Mouse (Mus musculus): Measurements from ENCODE around the gene Arpp19. TPM values are rescaled to one million over a fixed set of nuclear protein-coding genes. Genes with fewer than 3 reads are reported as not detected.
A peak's percentile ranks its signal among the peaks of the same experiment; 100 is the strongest.

Gene Arpp19
- polyA plus RNA-seq, 1 experiment from 2014 or later: 302 TPM

DNA sequence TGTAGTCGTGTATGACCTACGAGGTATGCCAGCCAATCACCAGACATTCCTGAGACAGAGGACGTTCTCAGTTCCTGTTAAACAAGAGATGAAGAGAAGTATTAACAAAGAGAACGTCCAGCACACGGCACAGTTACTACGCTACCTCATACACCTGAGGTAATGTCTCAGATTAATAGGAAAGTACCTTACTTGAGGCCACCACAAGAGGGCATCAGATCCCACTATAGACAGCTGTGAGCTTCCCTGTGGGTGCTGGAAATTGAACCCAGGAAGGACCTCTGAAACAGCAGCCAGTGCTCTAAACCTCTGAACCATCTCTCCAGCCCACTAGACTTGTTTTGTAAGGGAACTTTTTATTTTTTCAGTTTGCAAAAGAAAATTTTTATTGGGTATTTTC is 11.7 kb upstream of the Arpp19 start:
- Histone ChIP-seq H3K4me3 (ENCODE audit: low read depth, low read length) (no peak overlapping the region), H3K9ac (ENCODE audit: low read length) (no peak overlapping the region), H3K36me3 (ENCODE audit: control insufficient read depth, insufficient read depth, low read length) (no peaks in the 10 kb centered on the region; the same call in 1 of the 2 replicates), H3K27me3 (ENCODE audit: control insufficient read depth, insufficient read depth, low read length) (no peaks in the 10 kb centered on the region), H3K9me3 (ENCODE audit: control insufficient read depth, low read length) (no peaks in the 10 kb centered on the region), H3K4me1 (ENCODE audit: control insufficient read depth, insufficient read depth, low read length) (no peaks in the 10 kb centered on the region), H3K4me2 (ENCODE audit: low read depth) (no peak overlapping the region), H3K27ac (ENCODE audit: low read depth, low read length) (no peak overlapping the region)
- ATAC-seq (ENCODE audit: insufficient read depth, low FRiP score, low TSS enrichment): no peak
- 73% methylated on average over 6 of the region's 6 CpGs for WGBS
- no peak for DNase-seq (ENCODE audit: low spot score)

- Histone ChIP-seq H3K4me1 (ENCODE audit: control insufficient read depth, insufficient read depth, low read length) (no peaks in the 10 kb centered on the region), H3K9me3 (ENCODE audit: control insufficient read depth, low read length) (no peaks in the 10 kb centered on the region), H3K27me3 (ENCODE audit: control insufficient read depth, insufficient read depth, low read length) (no peaks in the 10 kb centered on the region), H3K4me2 (ENCODE audit: low read depth) (no peak overlapping the region), H3K36me3 (ENCODE audit: control insufficient read depth, insufficient read depth, low read length) (no peaks in the 10 kb centered on the region), H3K27ac (ENCODE audit: low read depth, low read length) (no peak overlapping the region), H3K9ac (ENCODE audit: low read length) (no peak overlapping the region), H3K4me3 (ENCODE audit: low read depth, low read length) (no peak overlapping the region)
- no peak for DNase-seq (ENCODE audit: low spot score)
- WGBS: 90% methylated on average over 1 of the region's 1 CpGs
- ATAC-seq (ENCODE audit: insufficient read depth, low FRiP score, low TSS enrichment): no peak
Observed at GRCm38 (mm10) chr9:75032408-75032807, 5.0 kb upstream of the Arpp19 start.

GRCm38 (mm10) chr9:75033141-75033540 is 4.3 kb upstream of the Arpp19 start:
- no peaks in the 10 kb centered on the region for H3K36me3 ChIP-seq (ENCODE audit: control insufficient read depth, insufficient read depth, low read length)
- H3K9ac ChIP-seq (ENCODE audit: low read length): no peak overlapping the region
- DNase-seq (ENCODE audit: low spot score) (no peak), ATAC-seq (ENCODE audit: insufficient read depth, low FRiP score, low TSS enrichment) (no peak)
- H3K27ac ChIP-seq (ENCODE audit: low read depth, low read length): no peak overlapping the region
- no peak overlapping the region for H3K4me2 ChIP-seq (ENCODE audit: low read depth)
- WGBS: 64% methylated on average over 7 of the region's 7 CpGs
- H3K9me3 ChIP-seq (ENCODE audit: control insufficient read depth, low read length): no peaks in the 10 kb centered on the region
- no peak overlapping the region for H3K4me3 ChIP-seq (ENCODE audit: low read depth, low read length)
- no peaks in the 10 kb centered on the region for H3K27me3 ChIP-seq (ENCODE audit: control insufficient read depth, insufficient read depth, low read length)
- H3K4me1 ChIP-seq (ENCODE audit: control insufficient read depth, insufficient read depth, low read length): no peaks in the 10 kb centered on the region

- DNase-seq (ENCODE audit: low spot score) (no peak), ATAC-seq (ENCODE audit: insufficient read depth, low FRiP score, low TSS enrichment) (no peak)
- no peaks in the 10 kb centered on the region for H3K27me3 ChIP-seq (ENCODE audit: control insufficient read depth, insufficient read depth, low read length)
- H3K27ac ChIP-seq (ENCODE audit: low read depth, low read length): no peak overlapping the region
- 33% methylated on average over 1 of the region's 1 CpGs for WGBS
- no peak overlapping the region for H3K9ac ChIP-seq (ENCODE audit: low read length)
- no peaks in the 10 kb centered on the region for H3K9me3 ChIP-seq (ENCODE audit: control insufficient read depth, low read length)
- H3K4me3 ChIP-seq (ENCODE audit: low read depth, low read length): no peak overlapping the region
- peaks cover 7% of the 10 kb centered on the region; the same call in 1 of the 2 replicates for H3K4me1 ChIP-seq (ENCODE audit: control insufficient read depth, insufficient read depth, low read length)
- no peak overlapping the region for H3K4me2 ChIP-seq (ENCODE audit: low read depth)
- H3K36me3 ChIP-seq (ENCODE audit: control insufficient read depth, insufficient read depth, low read length): no peaks in the 10 kb centered on the region
Observed at GRCm38 (mm10) chr9:75034691-75035090, 2.7 kb upstream of the Arpp19 start.

DNA sequence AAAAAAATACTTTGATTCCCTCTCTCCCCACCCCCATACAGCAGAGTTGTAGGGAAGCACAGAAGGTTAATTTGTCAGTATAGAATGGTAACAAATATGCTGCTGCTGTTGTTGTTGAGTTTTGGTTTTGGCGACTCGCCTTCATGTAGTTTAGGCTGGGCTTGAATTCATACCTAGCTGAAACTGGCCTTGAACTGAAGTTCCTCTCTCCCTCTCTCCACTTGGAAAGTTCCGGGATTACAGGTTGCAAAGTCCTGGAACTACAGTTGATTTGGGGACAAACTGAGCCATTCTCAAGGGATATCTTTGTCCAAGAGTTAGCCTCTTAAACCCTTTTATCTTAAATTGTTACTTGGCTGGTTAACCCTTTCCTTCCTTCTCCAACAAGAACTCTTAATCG is 1.5 kb upstream of the Arpp19 start:
- H3K9me3 ChIP-seq (ENCODE audit: control insufficient read depth, low read length): no peaks in the 10 kb centered on the region
- WGBS: 77% methylated on average over 4 of the region's 4 CpGs
- DNase-seq (ENCODE audit: low spot score): no peak

DNA sequence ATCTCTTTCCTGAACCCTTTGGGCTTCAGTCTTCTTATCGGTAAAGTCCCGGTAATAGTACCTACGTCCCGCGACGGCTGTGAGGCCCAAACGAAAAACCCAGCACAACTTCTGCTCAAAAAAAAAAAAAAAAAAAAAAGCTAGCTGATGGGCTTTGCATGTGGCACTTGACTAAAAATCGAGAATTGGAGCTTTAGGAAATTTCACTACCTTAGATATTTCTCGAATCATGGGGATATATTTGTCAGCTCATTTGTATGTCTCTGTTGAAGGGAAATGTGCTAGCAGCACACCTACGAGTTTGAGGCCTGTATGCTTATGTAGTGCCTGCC is 909 bp downstream of the Arpp19 start:
- Histone ChIP-seq H3K27me3 (ENCODE audit: control insufficient read depth, insufficient read depth, low read length) (no peaks in the 10 kb centered on the region), H3K4me3 (ENCODE audit: low read depth, low read length) (peak overlapping the region; percentile 84), H3K9ac (ENCODE audit: low read length) (peak overlapping the region; percentile 88), H3K36me3 (ENCODE audit: control insufficient read depth, insufficient read depth, low read length) (no peaks in the 10 kb centered on the region), H3K4me1 (ENCODE audit: control insufficient read depth, insufficient read depth, low read length) (peaks cover 7% of the 10 kb centered on the region; the same call in 1 of the 2 replicates), H3K9me3 (ENCODE audit: control insufficient read depth, low read length) (no peaks in the 10 kb centered on the region), H3K4me2 (ENCODE audit: low read depth) (peak overlapping the region; percentile 56), H3K27ac (ENCODE audit: low read depth, low read length) (no peak overlapping the region)
- DNase-seq (ENCODE audit: low spot score) (no peak), ATAC-seq (ENCODE audit: insufficient read depth, low FRiP score, low TSS enrichment) (no peak)
- 1% methylated on average over 10 of the region's 10 CpGs for WGBS

More for the DNA sequence above, 1.5 kb upstream of the Arpp19 start:
- Histone ChIP-seq H3K4me2 (ENCODE audit: low read depth) (no peak overlapping the region), H3K36me3 (ENCODE audit: control insufficient read depth, insufficient read depth, low read length) (no peaks in the 10 kb centered on the region), H3K4me1 (ENCODE audit: control insufficient read depth, insufficient read depth, low read length) (peaks cover 7% of the 10 kb centered on the region; the same call in 1 of the 2 replicates), H3K9ac (ENCODE audit: low read length) (no peak overlapping the region), H3K27me3 (ENCODE audit: control insufficient read depth, insufficient read depth, low read length) (no peaks in the 10 kb centered on the region), H3K4me3 (ENCODE audit: low read depth, low read length) (no peak overlapping the region), H3K27ac (ENCODE audit: low read depth, low read length) (no peak overlapping the region)
- no peak for ATAC-seq (ENCODE audit: insufficient read depth, low FRiP score, low TSS enrichment)

- H3K27ac ChIP-seq (ENCODE audit: low read depth, low read length): no peak overlapping the region
- no peak for DNase-seq (ENCODE audit: low spot score)
Observed at GRCm38 (mm10) chr9:75040566-75040965, 3.2 kb downstream of the Arpp19 start.

GRCm38 (mm10) chr9:75041840-75042525 is 4.6 kb downstream of the Arpp19 start:
- H3K4me3 ChIP-seq (ENCODE audit: low read depth, low read length): no peak overlapping the region
- H3K27me3 ChIP-seq (ENCODE audit: control insufficient read depth, insufficient read depth, low read length): no peaks in the 10 kb centered on the region
- ATAC-seq (ENCODE audit: insufficient read depth, low FRiP score, low TSS enrichment) (no peak), DNase-seq (ENCODE audit: low spot score) (no peak)
- no peaks in the 10 kb centered on the region for H3K36me3 ChIP-seq (ENCODE audit: control insufficient read depth, insufficient read depth, low read length)
- no peak overlapping the region for H3K4me2 ChIP-seq (ENCODE audit: low read depth)
- peaks cover 7% of the 10 kb centered on the region; the same call in 1 of the 2 replicates for H3K4me1 ChIP-seq (ENCODE audit: control insufficient read depth, insufficient read depth, low read length)
- 87% methylated on average over 2 of the region's 2 CpGs for WGBS
- H3K27ac ChIP-seq (ENCODE audit: low read depth, low read length): no peak overlapping the region
- no peak overlapping the region for H3K9ac ChIP-seq (ENCODE audit: low read length)
- no peaks in the 10 kb centered on the region for H3K9me3 ChIP-seq (ENCODE audit: control insufficient read depth, low read length)

More at GRCm38 (mm10) chr9:75040566-75040965, 3.2 kb downstream of the Arpp19 start:
- Histone ChIP-seq H3K4me2 (ENCODE audit: low read depth) (no peak overlapping the region), H3K4me3 (ENCODE audit: low read depth, low read length) (no peak overlapping the region), H3K36me3 (ENCODE audit: control insufficient read depth, insufficient read depth, low read length) (no peaks in the 10 kb centered on the region), H3K9me3 (ENCODE audit: control insufficient read depth, low read length) (no peaks in the 10 kb centered on the region), H3K9ac (ENCODE audit: low read length) (no peak overlapping the region), H3K27me3 (ENCODE audit: control insufficient read depth, insufficient read depth, low read length) (no peaks in the 10 kb centered on the region), H3K4me1 (ENCODE audit: control insufficient read depth, insufficient read depth, low read length) (peaks cover 7% of the 10 kb centered on the region; the same call in 1 of the 2 replicates)
- 86% methylated on average over 2 of the region's 2 CpGs for WGBS
- ATAC-seq (ENCODE audit: insufficient read depth, low FRiP score, low TSS enrichment): no peak

GRCm38 (mm10) chr9:75043191-75043590 is 5.8 kb downstream of the Arpp19 start:
- no peaks in the 10 kb centered on the region for H3K36me3 ChIP-seq (ENCODE audit: control insufficient read depth, insufficient read depth, low read length)
- H3K9me3 ChIP-seq (ENCODE audit: control insufficient read depth, low read length): no peaks in the 10 kb centered on the region
- ATAC-seq (ENCODE audit: insufficient read depth, low FRiP score, low TSS enrichment): no peak
- no peak overlapping the region for H3K4me2 ChIP-seq (ENCODE audit: low read depth)
- no peak for DNase-seq (ENCODE audit: low spot score)
- H3K4me1 ChIP-seq (ENCODE audit: control insufficient read depth, insufficient read depth, low read length): peaks cover 7% of the 10 kb centered on the region; the same call in 1 of the 2 replicates
- H3K27me3 ChIP-seq (ENCODE audit: control insufficient read depth, insufficient read depth, low read length): no peaks in the 10 kb centered on the region
- H3K4me3 ChIP-seq (ENCODE audit: low read depth, low read length): no peak overlapping the region
- H3K9ac ChIP-seq (ENCODE audit: low read length): no peak overlapping the region
- WGBS: 95% methylated on average over 2 of the region's 2 CpGs
- no peak overlapping the region for H3K27ac ChIP-seq (ENCODE audit: low read depth, low read length)
